Mouse (Mus musculus): ENCODE data around the gene 1300017J02Rik.

1300017J02Rik gene

DNA sequence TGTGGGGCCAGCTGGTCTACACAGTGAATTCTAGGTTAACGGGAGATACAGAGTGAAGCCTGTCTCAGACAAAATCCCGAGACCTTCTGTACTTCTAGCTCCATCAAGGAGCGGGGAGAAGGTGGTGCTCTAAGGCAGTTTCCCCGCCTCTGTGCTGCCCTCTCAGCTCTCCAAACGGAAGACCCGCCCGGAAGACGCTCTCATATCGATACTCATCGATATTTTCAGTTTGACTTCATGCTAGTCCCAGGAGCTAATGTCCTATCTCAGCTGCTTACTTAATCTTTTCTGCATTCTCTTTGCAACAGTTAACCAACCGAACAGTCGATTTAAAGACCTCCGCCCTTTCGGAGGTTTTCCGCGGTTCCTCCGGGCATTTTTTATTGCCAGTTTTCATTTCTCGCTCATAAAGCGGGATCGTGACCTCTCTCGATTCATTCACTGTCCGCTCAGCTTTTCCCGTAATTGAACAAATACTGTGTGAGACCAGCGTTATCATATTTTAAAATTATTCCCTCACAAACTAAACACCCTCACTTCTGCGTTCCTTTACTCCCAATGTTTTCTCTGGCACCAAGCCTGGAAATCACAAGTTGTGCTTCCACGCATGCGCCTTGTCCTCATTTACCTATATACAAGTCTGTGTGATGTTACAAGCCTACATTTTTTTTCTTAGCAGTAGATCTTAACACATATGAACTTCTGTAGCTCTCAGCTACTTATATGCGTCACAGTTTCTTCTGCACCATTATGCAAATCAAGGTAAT, 92.0 kb downstream of the 1300017J02Rik start:
- no peak for DNase-seq

DNA sequence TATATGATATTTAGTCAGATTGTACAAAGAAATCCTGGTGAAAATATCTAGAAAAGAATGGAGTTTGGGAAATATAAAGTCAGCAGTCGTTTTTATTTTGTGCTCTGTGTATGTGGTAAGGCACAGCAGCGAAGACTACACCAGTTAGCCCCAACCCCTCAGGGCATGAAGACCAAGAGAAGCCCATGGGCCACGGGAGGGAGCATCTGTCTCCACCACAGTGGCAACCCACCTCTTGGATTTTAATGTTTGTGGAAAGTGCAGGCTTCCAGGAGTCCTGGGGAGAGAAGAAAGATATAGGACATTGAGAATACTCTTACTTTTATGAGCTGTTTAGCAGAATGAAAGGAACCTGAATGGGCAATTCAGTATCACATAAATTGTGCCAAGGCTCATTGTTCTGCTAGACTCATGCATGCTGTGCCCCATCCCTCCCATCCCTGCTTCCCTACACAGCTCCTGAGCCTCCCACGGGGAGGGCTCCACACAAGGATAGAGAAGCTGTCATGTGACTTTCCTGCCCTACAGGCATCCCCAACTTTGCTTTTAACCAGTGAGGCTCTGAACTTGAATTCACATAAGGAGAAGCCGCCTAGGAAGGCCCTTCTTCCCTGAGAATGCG, 96.0 kb downstream of the 1300017J02Rik start:
- DNase-seq, result no peak

- peak; percentile 64 to 79 for DNase-seq
Observed at GRCm38 (mm10) chr9:103207846-103208245, 97.0 kb downstream of the 1300017J02Rik start.

GRCm38 (mm10) chr9:103205786-103206185, 99.1 kb downstream of the 1300017J02Rik start:
- DNase-seq, result no peak

- DNase-seq, result peak; percentile 90 to 93
Observed at GRCm38 (mm10) chr9:103201561-103202260, 103.2 kb downstream of the 1300017J02Rik start, which contains the start of gene Srprb. Gene Srprb (minus strand): TSS chr9:103202137.

All from thymus, postnatal 36 days (tissue).